Mouse (Mus musculus) liver, postnatal 0 days (tissue): ENCODE data around the gene Cldnd2. TPM values are rescaled to one million over a fixed set of nuclear protein-coding genes. Genes with fewer than 3 reads are reported as not detected.

Source experiments
- ATAC-seq: fragments of 200-750 bp; cut with Nextera tagmentation; 2 replicates; pipeline ENCODE4 v1.8.0; 2017; ENCODE audit warnings: mild to moderate bottlenecking, moderate library complexity
- DNase-seq: peaks from one replicate; pipeline ENCODE4 v3.0.0-alpha.2; 2016
- H3K27ac ChIP-seq: fragments of 300-500 bp; sonication (generic); 2 replicates; pipeline ENCODE4 v1.5.1; 2014; ENCODE audit warnings: antibody characterized with exemption, moderate library complexity, mild to moderate bottlenecking, low read depth
- H3K27me3 ChIP-seq: fragments of 300-500 bp; sonication (generic); 2 replicates; pipeline ENCODE4 v1.6.1; 2014; ENCODE audit warnings: low read length, control low read depth, mixed read lengths; ENCODE audit not compliant: insufficient read depth
- H3K36me3 ChIP-seq: fragments of 300-500 bp; sonication (generic); replicated peaks from 2 replicates; pipeline ENCODE4 v1.6.1; 2014; ENCODE audit warnings: mild to moderate bottlenecking, control low read depth, low read length, moderate library complexity, mixed read lengths; ENCODE audit not compliant: insufficient read depth
- H3K4me1 ChIP-seq: fragments of 300-500 bp; sonication (generic); 2 replicates; pipeline ENCODE4 v1.6.1; 2014; ENCODE audit warnings: antibody characterized with exemption, mild to moderate bottlenecking, control low read depth; ENCODE audit not compliant: insufficient read depth
- H3K4me2 ChIP-seq: fragments of 300-500 bp; sonication (generic); 2 replicates; pipeline ENCODE4 v1.6.1; 2014; ENCODE audit warnings: low read depth, mild to moderate bottlenecking, low read length, moderate library complexity, mixed read lengths
- H3K4me3 ChIP-seq: fragments of 300-500 bp; sonication (generic); 2 replicates; pipeline ENCODE4 v1.5.1; 2014; ENCODE audit warnings: low read depth, low read length
- H3K9ac ChIP-seq: fragments of 300-500 bp; sonication (generic); replicated peaks from 2 replicates; pipeline ENCODE4 v1.6.1; 2014; ENCODE audit warnings: mild to moderate bottlenecking, moderate library complexity
- H3K9me3 ChIP-seq: fragments of 300-500 bp; sonication (generic); 2 replicates; pipeline ENCODE4 v1.6.1; 2016; ENCODE audit warnings: mild to moderate bottlenecking, control low read depth, low read length, mixed read lengths
- CTCF ChIP-seq: sonication (generic); IDR thresholded peaks from 2 replicates; pipeline ENCODE4 v1.5.1; 2016; ENCODE audit warnings: antibody characterized with exemption, low read depth
- EP300 ChIP-seq: IDR thresholded peaks from 2 replicates; pipeline ENCODE4 v1.6.1; 2016; ENCODE audit warnings: antibody characterized with exemption, low read depth, mild to moderate bottlenecking
- WGBS: fragments of 180-500 bp; shearing (Covaris S2); extraction: QIAGEN DNeasy Blood & Tissue Kit; methylation state at CpG from one replicate; pipeline ENCODE4 v1.1.7; 2014; ENCODE audit not compliant: insufficient replicate concordance; 5-methylcytosine and 5-hydroxymethylcytosine counted together
- polyA plus RNA-seq: library from polyadenylated mRNA; unstranded; fragments of >200 nt; fragmentation: Nextera tagmentation; extraction: Ambion mirVana; gene quantifications from 2 replicates; pipeline ENCODE4 v1.2.1, GENCODE M21; 2015

Gene Cldnd2
- polyA plus RNA-seq, 1 experiment from 2014 or later = not detected

- H3K36me3 ChIP-seq = peaks cover 35% of the 10 kb centered on the region
- no peaks in the 10 kb centered on the region for H3K27me3 ChIP-seq
- H3K9me3 ChIP-seq = no peaks in the 10 kb centered on the region
- DNase-seq = no peak
- H3K4me2 ChIP-seq = no peak overlapping the region
- TF ChIP-seq CTCF (no peak), EP300 (no peak)
- peak; percentile 38; the same call in 1 of the 2 replicates for ATAC-seq
- H3K27ac ChIP-seq = no peak overlapping the region
- 86% methylated on average over 11 of the region's 11 CpGs for WGBS
- H3K9ac ChIP-seq = no peak overlapping the region
- H3K4me3 ChIP-seq = no peak overlapping the region
- peaks cover 28% of the 10 kb centered on the region for H3K4me1 ChIP-seq
Observed at GRCm38 (mm10) chr7:43451726-43452125, 11.1 kb downstream of the Cldnd2 start.

- 36% methylated on average over 4 of the region's 4 CpGs for WGBS
- TF ChIP-seq CTCF (peak; percentile 65), EP300 (no peak)
- Histone ChIP-seq H3K9me3 (no peaks in the 10 kb centered on the region), H3K4me2 (no peak overlapping the region), H3K27me3 (no peaks in the 10 kb centered on the region), H3K9ac (no peak overlapping the region), H3K4me1 (peaks cover 23% of the 10 kb centered on the region), H3K36me3 (peaks cover 44% of the 10 kb centered on the region), H3K4me3 (no peak overlapping the region), H3K27ac (no peak overlapping the region)
- peak; percentile 47; the same call in 1 of the 2 replicates for ATAC-seq
- peak; percentile 54 for DNase-seq
Observed at GRCm38 (mm10) chr7:43452609-43453008, 12.0 kb downstream of the Cldnd2 start.

GRCm38 (mm10) chr7:43453599-43454355, 13.2 kb downstream of the Cldnd2 start:
- no peak overlapping the region for H3K27ac ChIP-seq

GRCm38 (mm10) chr7:43454371-43454770, 13.8 kb downstream of the Cldnd2 start:
- DNase-seq (no peak), ATAC-seq (no peak)
- Histone ChIP-seq H3K4me1 (peaks cover 16% of the 10 kb centered on the region), H3K9ac (no peak overlapping the region), H3K36me3 (peaks cover 47% of the 10 kb centered on the region), H3K27ac (no peak overlapping the region), H3K4me2 (no peak overlapping the region), H3K27me3 (no peaks in the 10 kb centered on the region), H3K9me3 (no peaks in the 10 kb centered on the region), H3K4me3 (no peak overlapping the region)
- WGBS = 72% methylated on average over 6 of the region's 6 CpGs
- TF ChIP-seq EP300 = no peak
- no peak for TF ChIP-seq CTCF

More at GRCm38 (mm10) chr7:43453599-43454355, 13.2 kb downstream of the Cldnd2 start:
- Histone ChIP-seq H3K4me3 (no peak overlapping the region), H3K9me3 (no peaks in the 10 kb centered on the region), H3K4me1 (peaks cover 17% of the 10 kb centered on the region), H3K9ac (no peak overlapping the region), H3K36me3 (peaks cover 47% of the 10 kb centered on the region), H3K27me3 (no peaks in the 10 kb centered on the region), H3K4me2 (no peak overlapping the region)
- no peak for DNase-seq
- TF ChIP-seq CTCF (no peak), EP300 (no peak)
- 79% methylated on average over 14 of the region's 14 CpGs for whole genome bisulfite sequencing
- no peak for ATAC-seq

DNA sequence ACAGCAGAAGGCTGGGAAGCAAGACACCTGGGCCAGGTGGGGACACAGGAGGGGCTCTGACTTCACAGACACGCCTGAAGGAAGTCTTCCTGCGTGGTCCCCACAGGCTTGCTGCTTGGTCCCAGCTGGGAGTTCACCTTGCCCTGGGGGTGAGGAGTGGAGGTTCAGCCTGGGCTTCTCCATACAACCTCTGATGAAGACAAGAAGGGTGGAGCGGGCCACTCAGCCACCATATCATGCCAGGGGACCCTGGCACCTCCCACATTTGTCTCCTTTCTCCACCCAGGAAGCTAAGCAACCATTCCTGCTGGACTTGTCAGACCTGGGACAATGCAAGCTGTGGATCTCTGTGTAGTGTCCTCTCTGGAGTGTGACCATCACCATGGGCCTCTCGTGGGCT, 22.3 kb downstream of the Cldnd2 start, which contains the start of gene Vsig10l:
Vsig10l (plus strand) TSS at position 301 of the 400 bp plus-strand sequence.
- no peak within 1 kb of the TSS for H3K27ac ChIP-seq
- no peak within 1 kb of the TSS for H3K4me3 ChIP-seq
- H3K27me3 ChIP-seq = no peaks in the 10 kb centered on the region
- DNase-seq = no peak
- H3K4me2 ChIP-seq = no peak within 1 kb of the TSS
- H3K36me3 ChIP-seq = peaks cover under 1% of the 10 kb centered on the region; the same call in 1 of the 2 replicates
- 58% methylated on average over 4 of the region's 4 CpGs for WGBS
- no peaks in the 10 kb centered on the region for H3K9me3 ChIP-seq
- H3K4me1 ChIP-seq = peaks cover 16% of the 10 kb centered on the region
- ATAC-seq = no peak
- TF ChIP-seq EP300 = no peak
- TF ChIP-seq CTCF = no peak
- H3K9ac ChIP-seq = no peak within 1 kb of the TSS

GRCm38 (mm10) chr7:43463976-43464375, 23.4 kb downstream of the Cldnd2 start:
- TF ChIP-seq CTCF (no peak), EP300 (no peak)
- ATAC-seq = no peak

More at GRCm38 (mm10) chr7:43463976-43464375, 23.4 kb downstream of the Cldnd2 start:
- Histone ChIP-seq H3K4me3 (no peak overlapping the region), H3K4me1 (peaks cover 16% of the 10 kb centered on the region), H3K27ac (no peak overlapping the region), H3K4me2 (no peak overlapping the region), H3K9ac (0 out of 2 replicates have a peak overlapping the region, but pooled peaks have one; percentile 2), H3K36me3 (no peaks in the 10 kb centered on the region), H3K27me3 (no peaks in the 10 kb centered on the region), H3K9me3 (no peaks in the 10 kb centered on the region)
- 56% methylated on average over 7 of the region's 7 CpGs for WGBS
- DNase-seq = no peak
